Mouse (Mus musculus): Measurements from ENCODE around the gene 4921524J17Rik.

4921524J17Rik gene

DNA sequence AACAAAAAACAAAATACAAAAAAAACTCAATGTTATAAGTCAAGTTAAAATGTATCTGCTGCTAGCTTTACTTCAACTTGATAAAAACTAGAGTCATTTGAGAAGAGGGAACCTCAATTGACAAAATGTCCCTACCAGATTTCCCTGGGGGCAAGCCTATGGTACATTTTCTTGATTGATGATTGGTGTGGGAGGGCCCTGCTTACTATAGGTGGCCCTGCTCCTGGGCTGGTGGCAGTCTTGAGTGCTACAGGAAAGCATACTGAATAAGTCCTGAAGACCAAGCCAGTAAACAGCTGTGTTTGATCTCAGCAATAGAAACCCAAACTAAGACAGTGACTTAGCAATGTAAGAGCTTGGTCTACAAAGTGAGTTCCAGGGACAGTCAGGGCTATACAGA lies 11.5 kb upstream of the 4921524J17Rik start:
- no peak for DNase-seq (ENCODE audit: low read depth, low spot score)

DNA sequence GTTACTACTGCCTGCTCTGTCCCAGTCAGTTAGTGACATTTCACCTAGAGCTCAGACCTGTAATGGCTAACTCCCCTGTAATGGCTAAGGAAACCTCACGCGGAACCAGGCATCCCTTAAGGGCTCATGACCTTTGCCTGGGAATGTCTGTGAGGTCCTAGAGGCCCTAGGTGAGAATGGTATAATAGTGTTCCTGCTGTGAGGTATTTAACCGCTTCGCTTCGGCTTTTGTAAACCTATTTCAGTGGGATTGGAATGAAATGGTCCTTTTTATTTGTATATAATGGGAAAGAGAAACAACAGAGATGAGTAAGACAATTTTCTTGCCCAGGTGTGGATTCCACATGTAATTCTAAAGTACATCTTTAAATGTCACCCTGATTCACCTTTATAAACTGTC lies 8.9 kb upstream of the 4921524J17Rik start:
- no peak for DNase-seq (ENCODE audit: low read depth, low spot score)

DNA sequence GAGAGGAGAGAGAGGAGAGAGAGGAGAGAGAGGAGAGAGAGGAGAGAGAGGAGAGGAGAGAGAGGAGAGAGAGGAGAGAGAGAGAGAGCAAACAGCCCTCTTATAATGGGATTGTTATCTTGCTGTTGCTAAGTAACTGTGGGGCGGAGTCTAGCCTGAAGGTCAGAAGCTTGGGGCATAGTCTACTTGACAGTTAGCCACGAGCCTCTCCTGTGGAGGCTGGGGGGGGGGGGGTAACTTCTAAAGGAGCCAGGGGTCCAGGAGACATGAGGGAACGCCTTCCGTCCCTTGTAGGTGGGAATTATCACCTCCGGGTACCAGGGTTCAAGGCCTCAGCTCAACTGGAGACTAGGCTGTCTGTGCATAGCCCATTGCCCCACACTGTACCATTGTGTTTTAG lies 3.1 kb upstream of the 4921524J17Rik start:
- no peak for DNase-seq (ENCODE audit: low read depth, low spot score)

DNA sequence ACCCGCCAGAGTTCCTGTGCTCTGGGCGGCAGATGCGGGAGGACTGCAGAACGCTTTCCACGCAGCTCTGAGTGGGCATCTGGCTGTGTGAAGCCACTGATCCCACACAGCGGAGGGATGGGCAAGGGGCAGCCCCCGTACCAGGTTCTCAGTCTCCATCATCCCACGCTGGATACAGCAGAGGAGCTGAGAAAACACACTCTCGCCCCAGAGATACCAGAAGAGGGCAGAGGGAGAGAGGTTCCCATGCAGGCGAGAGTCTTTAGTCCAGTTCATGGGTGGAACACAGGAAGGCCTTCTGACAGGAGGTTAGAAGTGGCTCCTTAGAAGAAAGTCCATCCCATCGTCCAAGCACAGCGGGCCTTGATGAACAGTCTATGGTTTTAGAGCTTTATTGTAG lies 2.2 kb upstream of the 4921524J17Rik start:
- no peak for DNase-seq (ENCODE audit: low read depth, low spot score)

DNA sequence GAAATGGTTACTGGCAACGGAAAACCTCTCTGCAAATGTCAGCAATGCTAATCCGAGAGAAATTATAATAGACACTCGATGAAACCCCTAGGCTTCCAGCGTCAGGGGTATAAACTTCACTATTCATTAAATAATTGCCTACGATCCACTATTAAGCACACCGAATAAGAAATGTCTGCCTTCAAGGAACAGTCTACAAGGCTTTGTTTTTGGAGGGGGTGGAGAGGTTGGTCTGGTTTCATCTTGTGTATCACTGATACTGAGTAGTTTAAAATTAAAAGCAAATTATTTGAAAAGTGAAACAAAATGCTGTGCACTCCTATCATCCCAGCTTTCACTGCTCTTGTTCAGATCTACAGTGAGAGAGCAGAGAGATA lies 372 bp upstream of the 4921524J17Rik start:
- no peak for DNase-seq (ENCODE audit: low read depth, low spot score)

DNA sequence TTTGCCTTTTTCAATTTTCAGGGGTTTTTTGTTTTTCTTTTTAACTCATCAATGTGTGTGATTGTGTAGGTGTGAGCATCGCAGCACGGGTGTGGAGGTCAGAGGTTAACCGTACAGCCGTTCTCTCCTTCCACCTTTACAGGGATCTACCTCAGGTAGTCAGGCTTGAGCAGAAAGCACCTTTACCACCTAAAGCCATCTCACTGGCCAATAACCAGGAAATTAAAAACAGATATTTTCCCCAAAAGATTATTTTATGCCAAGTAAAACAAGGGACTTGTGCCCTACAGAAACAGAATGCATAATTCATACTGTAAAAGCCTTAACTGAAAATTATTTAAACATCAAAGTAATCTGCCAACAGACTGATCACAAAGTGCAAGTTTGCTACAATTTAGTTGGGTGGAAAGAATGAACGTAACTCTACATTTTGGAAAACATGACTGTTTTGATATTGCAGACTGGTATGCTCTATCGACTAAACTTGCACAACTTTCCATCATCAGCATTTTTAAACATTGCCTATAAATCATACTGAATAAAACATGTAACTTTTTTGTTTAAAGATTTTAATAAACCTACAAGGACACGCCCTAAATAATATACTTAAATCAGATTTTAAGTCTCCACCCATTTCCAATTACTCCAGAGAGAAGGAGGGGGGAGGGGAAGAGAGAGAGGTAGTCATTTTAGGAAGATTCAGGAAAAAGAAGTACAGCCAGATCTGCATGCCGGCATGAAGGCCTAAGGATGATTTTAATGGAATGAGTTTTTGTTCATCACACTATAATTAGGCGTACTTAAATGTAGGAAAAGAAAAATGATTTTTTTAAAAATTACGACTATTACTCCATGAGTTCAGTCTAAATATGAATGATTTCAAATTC lies 1.1 kb downstream of the 4921524J17Rik start:
- peak; percentile 53 for DNase-seq (ENCODE audit: low read depth, low spot score)

DNA sequence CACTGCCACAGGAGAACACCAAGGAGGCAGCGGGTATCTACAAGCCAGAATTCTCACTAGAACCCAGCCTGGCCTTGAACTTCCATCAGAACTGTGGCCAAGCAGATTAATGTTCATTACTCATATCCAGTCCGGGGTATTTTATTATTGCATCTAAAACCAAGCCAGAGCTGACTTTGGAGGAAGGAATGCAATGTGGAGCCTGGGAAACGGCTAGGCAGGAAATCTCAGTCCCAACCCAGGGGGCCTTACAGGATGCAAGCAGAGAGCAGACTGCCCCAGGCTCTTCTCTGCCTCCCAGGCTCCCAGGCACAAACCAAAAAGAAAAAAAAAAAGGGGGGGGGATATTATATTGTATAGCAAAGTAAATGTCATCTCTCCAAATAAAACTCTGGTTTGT lies 1.8 kb downstream of the 4921524J17Rik start:
- peak; percentile 17 for DNase-seq (ENCODE audit: low read depth, low spot score)

DNA sequence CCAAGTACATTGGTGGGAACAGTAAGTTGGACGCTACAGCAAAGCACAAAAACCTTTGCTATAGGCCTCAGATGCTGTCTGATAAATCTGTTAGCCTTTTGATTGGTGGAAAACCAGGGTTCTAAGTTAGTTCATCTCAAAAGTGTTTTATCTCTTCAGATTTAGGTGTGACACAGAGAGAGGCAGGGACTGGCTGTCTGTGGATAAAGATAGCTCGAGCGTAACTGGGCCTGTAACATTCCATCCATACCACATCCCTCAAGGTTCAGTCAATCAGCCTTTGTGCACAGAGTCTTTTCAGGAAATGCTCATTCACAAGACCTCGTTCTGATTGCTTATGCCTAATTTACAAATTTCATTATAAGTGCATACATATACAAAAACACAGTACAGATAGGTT lies 3.4 kb downstream of the 4921524J17Rik start:
- peak; percentile 30 for DNase-seq (ENCODE audit: low read depth, low spot score)

DNA sequence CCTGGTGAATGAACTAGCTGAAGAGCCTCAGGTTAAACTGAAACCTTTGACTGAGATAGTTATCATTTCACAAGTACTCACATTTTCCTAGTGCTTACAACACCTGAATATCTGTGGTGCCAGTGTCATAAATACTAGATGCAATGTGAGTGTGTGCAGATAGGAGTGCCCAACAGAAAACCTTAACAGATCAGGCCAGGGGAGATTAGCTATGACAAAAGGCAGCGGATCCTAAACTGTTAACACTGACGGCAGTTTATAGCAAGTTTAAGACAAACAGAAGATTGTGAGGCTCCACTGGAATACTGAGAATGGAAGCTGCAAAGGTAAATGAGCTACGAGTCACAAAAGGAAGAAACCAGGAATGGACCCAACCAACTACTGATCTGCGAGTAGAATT lies 5.6 kb downstream of the 4921524J17Rik start:
- DNase-seq (ENCODE audit: low read depth, low spot score), result peak; percentile 15

DNA sequence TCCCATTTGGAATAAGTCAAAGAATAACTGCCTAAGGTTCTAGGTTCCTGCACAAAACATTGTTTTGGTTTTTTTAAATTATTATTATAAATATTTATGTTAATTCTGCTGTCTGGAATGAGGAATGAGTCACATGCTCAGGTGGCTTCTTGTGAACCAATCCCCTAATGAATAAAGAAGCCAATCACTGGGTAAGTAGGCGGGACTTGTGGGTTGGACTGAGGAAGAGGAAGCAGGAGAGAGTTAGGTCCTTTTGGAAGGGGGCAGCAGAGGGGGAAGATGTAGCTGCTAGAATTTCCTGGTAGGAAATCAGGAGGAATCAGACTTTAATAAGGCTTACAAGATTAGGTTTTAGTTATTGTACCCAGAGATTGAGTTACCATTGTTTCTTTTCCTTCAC lies 11.3 kb downstream of the 4921524J17Rik start:
- no peak for DNase-seq (ENCODE audit: low read depth, low spot score)

DNA sequence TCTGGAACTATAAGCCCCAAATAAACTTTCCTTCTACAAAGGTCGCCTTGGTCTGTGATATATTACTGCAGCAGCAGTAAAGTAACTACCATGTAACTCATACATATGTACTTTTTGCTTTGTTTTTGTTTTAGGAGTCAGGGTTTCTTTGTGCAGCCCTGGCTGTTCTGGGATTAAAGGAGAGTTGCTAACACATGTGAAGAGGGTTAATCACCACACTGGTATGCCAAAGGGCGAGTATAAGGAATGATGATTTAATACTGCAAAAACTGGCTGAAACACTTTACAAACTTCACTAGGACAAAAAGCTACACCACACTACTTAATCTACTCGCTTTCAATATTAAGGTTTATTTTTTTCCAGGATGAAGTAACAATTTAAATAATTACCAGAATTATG lies 24.1 kb downstream of the 4921524J17Rik start:
- DNase-seq (ENCODE audit: low read depth, low spot score), result no peak

DNA sequence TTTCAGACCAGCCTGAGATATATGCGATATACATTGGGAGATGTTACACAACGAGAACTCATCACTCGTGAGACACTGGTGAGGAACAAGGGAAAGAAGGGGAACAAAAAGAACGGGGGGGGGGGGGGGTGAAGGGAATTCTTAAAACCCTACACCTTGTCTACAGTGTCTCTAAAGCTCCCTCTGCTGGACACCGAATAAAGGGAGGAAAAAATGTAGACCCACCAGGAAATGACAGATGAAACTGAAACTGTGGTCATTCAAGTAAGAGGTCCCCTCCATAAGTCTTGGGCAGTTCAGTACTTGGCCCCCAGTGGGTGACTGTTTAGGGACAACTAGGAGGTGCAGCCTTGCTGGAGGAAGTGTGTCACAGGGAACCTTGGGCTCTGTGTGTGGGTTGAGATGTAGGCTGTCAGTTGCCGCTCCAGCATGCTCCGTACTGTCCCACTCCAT lies 24.6 kb downstream of the 4921524J17Rik start:
- peak; percentile 51 for DNase-seq (ENCODE audit: low read depth, low spot score)

DNA sequence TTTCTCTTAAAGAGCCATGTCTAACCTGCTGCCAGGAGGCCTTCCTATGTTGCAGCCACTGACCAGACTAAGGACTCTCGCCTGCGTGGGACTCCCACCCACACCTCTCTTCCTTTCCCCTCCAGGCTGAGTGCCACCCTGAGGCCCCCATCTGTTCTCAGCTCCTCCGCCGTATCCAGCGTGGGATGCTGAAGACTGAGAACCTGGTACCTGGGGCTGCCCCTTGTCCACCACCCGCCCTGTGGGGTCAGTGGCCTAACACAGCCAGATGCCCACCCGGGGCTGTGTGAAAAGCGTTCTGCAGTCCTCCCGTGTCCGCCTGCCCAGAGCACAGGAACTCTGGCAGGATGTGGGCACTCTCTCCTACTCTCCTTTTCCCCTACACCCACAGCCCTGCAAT lies 26.7 kb downstream of the 4921524J17Rik start:
- no peak for DNase-seq (ENCODE audit: low read depth, low spot score)

DNA sequence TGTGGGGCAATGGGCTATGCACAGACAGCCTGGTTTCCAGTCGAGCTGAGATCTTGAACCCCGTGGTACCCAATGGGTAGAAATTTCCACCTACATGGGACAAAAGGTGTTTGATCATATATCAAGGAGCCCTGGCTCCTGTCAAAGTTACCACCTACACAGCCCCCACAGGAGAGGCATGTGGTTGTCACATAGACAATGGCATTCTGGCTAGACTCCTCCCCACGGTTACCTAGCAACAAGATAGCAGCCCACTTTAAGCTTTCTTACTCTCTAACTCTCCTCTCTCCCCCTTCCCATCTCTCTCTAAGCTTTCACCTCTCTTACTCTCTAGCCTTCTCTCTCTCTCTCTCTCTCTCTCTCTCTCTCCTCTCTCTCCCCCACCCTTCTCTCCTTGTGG lies 27.2 kb downstream of the 4921524J17Rik start:
- no peak for DNase-seq (ENCODE audit: low read depth, low spot score)

DNA sequence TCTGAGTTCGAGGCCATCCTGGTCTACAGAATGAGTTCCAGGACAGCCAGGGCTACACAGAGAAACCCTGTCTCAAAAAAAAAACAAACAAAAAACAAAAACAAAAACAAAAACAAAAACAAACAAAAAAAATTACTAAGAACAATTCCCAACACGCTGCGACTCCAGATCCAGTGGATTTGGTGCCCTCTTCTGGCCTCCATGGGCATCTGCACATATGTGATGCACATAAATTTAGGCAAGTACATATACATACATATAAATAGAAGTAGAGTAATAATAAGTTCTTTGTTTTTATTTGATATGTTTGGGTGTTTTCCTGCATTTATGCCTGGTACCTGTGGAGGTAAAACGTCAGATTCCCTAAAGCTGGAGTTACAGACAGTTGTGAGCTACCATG lies 34.1 kb downstream of the 4921524J17Rik start:
- DNase-seq (ENCODE audit: low read depth, low spot score), result no peak

DNA sequence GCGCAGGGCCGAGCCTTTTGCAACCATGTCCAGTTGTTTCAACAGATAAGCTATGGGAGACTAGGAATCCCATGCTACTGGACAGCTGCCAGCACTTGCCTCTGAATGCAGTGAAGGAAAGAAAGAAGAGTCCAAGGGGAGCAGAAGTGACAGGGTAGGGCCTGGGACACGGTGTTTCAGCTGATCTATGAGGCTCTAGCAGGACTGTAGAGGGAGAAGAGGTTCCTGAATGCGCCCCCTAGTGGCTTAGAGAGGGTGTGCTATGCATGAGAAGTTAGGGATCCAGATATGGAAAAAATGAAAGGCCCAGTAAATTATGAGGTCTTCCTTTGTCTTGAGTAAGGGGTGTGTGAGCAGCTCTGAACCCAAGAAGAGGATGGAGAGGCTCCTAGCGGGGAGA lies 35.1 kb downstream of the 4921524J17Rik start:
- peak; percentile 15 for DNase-seq (ENCODE audit: low read depth, low spot score)

DNA sequence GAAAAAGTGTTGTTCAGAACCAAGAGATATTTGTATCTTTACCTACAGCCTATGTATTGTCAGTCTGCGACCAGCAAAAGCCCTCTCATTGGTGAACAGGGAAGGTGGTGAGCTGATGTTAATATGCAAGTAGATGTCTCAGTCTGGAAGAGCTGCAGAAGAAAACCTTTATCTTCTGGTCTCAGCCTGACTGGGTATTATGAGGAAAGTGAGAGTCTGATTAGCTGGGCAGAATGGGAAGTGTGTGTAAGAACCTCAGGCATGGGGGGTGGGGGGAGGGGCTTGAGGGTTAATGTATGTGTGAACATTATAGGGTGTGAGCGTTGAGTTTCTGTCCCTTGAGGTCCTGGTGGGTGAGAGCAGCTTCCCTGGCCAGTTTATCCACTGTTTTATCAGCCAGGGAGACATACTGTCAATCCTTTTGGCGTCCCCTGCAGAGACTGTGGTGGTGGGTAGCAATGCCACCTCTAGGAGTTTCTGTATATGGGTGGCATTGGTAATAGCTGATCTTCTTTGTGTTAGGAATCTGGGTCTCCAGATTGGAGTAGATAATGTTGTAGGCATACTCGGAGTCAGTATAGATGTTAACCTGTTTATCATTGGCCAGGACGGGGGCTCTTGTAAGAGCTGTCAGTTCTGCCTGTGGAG lies 36.1 kb downstream of the 4921524J17Rik start:
- DNase-seq (ENCODE audit: low read depth, low spot score), result no peak

DNA sequence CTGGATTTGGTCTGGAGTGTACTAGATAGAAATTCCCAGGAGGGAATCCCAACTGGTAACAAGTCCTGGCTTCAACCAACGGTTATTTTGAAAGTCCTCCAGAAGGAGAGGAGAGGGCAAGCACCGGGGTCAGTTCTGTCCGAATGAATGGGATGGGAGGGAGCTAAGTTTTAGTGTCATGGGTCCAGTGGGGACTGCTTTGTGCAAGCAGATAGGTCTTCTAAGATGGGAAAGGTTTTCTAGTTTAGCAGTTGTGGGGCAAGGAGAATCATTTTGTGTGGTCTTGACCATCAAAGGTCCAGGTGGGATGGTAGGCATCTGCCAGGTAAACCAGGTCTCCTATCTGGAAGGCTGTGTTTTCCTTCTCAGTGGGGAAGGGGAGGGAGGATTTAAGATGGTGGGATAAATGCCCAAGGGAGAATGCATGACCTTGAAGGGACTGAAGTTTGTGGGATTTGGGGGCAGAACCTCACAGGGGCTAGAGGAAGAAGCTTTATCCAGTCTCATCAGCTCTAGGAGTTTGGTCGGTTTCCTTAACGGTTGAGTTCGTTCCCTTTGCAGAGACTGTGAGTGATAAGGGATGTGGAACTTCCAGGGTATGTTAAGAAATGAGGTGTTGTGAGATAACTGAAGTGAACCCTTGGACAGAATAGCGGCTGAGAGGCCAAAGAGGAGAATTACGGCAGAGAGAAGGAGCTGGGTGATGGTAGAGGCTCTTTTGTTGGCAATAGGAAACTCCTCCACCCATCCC lies 36.8 kb downstream of the 4921524J17Rik start:
- DNase-seq (ENCODE audit: low read depth, low spot score), result no peak

DNA sequence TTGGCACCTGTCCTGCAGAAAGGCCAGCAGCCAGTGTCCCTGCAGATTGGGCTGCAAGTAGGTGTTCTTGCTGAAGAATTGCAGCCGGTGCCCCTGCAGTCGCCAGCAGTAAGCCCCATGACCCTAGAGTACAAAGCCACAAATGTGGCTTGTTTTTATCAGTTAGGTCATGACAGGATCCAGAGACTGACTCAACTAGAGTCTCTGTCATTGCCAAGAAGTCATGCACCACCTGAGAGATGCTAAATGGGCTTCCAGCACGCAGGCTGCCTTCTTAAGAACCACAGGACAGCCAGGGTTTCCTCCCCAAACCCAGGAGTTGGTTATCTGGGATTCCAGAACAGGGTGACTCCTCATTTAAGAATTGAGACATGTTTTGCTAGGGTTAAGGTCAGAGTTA lies 37.6 kb downstream of the 4921524J17Rik start:
- no peak for DNase-seq (ENCODE audit: low read depth, low spot score)

DNA sequence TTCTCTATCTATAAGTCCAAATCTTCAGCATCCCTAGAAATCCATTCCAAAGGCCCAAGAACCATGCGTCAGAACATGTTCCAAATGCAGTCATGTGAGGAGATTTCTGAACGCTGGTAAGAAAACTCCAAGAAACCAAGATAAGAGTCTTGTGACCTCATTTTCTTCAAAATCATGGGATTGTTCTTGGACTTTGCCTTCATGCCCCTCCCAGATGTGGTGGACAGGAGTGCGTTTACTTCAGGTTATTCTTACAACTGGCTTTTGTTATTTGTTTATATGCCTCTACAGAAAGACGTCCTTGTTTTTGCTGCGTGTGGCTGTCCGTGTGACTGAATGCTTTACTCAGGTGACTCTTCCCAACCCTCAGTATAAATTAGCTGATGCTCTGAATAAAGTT lies 39.4 kb downstream of the 4921524J17Rik start:
- DNase-seq (ENCODE audit: low read depth, low spot score), result no peak

DNA sequence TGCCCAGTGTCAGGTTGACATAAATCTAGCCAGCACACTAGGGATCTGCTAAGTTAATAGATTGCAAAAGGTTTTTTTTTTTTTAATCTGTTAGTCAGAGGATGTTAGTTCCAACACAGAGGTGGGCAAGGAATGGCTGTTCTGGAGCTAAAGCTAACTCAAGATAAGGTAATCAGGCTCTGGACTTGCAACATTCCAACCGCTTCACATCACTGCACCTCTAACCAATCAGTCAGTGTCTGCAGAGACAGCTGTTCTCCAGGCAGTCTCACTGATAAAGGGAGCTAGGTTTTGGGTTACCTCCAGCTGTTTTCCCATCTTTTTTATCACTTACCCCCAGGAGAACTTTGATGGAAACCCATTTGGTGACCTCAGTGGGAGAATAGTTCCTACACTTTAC lies 41.2 kb downstream of the 4921524J17Rik start:
- DNase-seq (ENCODE audit: low read depth, low spot score), result no peak

DNA sequence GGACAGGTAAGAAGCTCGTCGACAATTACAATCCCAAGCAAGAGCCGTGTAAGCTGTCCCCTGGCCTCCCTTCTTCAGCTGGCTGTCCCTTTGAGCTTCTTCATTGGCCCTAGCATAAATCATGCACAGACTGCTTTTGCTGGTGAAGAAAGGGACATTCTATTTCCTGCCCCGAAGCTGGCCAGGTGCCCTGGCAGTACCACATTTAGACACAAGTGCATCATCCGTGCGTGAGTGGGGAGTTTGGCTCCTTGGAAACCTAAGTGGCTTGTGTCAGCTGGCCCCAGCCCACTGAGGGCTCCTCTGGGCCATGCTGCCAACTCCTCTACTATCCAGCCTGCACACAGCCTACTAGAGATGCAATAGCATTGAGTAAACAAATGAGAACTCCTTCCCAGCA lies 46.4 kb downstream of the 4921524J17Rik start, which contains the start of gene Mylk3:
Mylk3 (minus strand) TSS at position 141 of the 400 bp plus-strand sequence.
- DNase-seq (ENCODE audit: low read depth, low spot score), result no peak

Measured in CD4-positive helper T cell, adult 2 months (primary cell).